Mouse (Mus musculus) left cerebral cortex, adult 18-20 months (tissue): ENCODE data around the gene Nupr1. TPM values are rescaled to one million over a fixed set of nuclear protein-coding genes. Genes with fewer than 3 reads are reported as not detected.

Experiments used
- DNase-seq, 2 experiments: peaks; one replicate each; pipeline ENCODE4 v3.0.0; 2021 to 2022; ENCODE audit warnings: low spot score in 2 of 2, mixed read lengths in 1 of 2
- microRNA-seq, 2 experiments: library from miRNA; unstranded; fragments of <30 nt; microRNA quantifications; one replicate each; pipeline ENCODE4 v1.2.0; 2021
- total RNA-seq, 2 experiments: library from RNA; stranded (reverse); gene quantifications; 2 replicates each; pipeline ENCODE4 v1.2.3; 2021

Nupr1 gene
- total RNA-seq, 2 experiments from 2014 or later: 20.3 to 22.6 TPM

GRCm38 (mm10) chr7:126602650-126603049 is 28.0 kb downstream of the Nupr1 start:
- DNase-seq: no peak

- DNase-seq: no peak
Observed at GRCm38 (mm10) chr7:126601896-126602295, 28.8 kb downstream of the Nupr1 start.

GRCm38 (mm10) chr7:126598919-126599318 is 31.7 kb downstream of the Nupr1 start:
- DNase-seq: no peak

GRCm38 (mm10) chr7:126596414-126596813 is 34.2 kb downstream of the Nupr1 start:
- DNase-seq: no peak

GRCm38 (mm10) chr7:126595890-126596289 is 34.8 kb downstream of the Nupr1 start:
- DNase-seq: no peak

GRCm38 (mm10) chr7:126594862-126595561 is 35.6 kb downstream of the Nupr1 start, which contains the start of gene Il27:
Il27 (minus strand) TSS chr7:126594941.
- DNase-seq: no peak

GRCm38 (mm10) chr7:126587779-126588178 is 42.9 kb downstream of the Nupr1 start:
- peak; percentile 28 to 48 for DNase-seq

GRCm38 (mm10) chr7:126586839-126587238 is 43.8 kb downstream of the Nupr1 start:
- no peak for DNase-seq

- no peak for DNase-seq
Observed at GRCm38 (mm10) chr7:126585717-126586116, 44.9 kb downstream of the Nupr1 start, which contains the start of gene Cln3. Cln3 (minus strand) TSS chr7:126585817.

- DNase-seq: peak in 1 of 2 experiments; percentile 15
Observed at GRCm38 (mm10) chr7:126584506-126584977, 46.1 kb downstream of the Nupr1 start, which contains the start of gene Apobr. Apobr (plus strand) TSS chr7:126584942.

GRCm38 (mm10) chr7:126583761-126584160 is 46.9 kb downstream of the Nupr1 start:
- DNase-seq: no peak

GRCm38 (mm10) chr7:126583251-126583709 is 47.4 kb downstream of the Nupr1 start:
- DNase-seq: peak; percentile 80 to 81

- peak in 1 of 2 experiments; percentile 10 for DNase-seq
Observed at GRCm38 (mm10) chr7:126582759-126583158, 47.9 kb downstream of the Nupr1 start.

- DNase-seq: no peak
Observed at GRCm38 (mm10) chr7:126581661-126582060, 49.0 kb downstream of the Nupr1 start.

- peak; percentile 43 to 47 for DNase-seq
Observed at GRCm38 (mm10) chr7:126579172-126579571, 51.5 kb downstream of the Nupr1 start.

- peak; percentile 25 to 46 for DNase-seq
Observed at GRCm38 (mm10) chr7:126576946-126577345, 53.7 kb downstream of the Nupr1 start.

Small RNAs within 50 kb of the gene (microRNA-seq; reads per million reads assigned to microRNA genes)
- 3.7 to 7.2 reads per million in 2 experiments for gene Mir7059

Other genes with a start within 250 kb of the Nupr1 start
- 1 to 10 TPM; 4.5 to 5.8 TPM for gene Nfatc2ip, start 234.1 kb downstream of the Nupr1 start, total RNA-seq
- not detected for gene Cd19, start 216.0 kb downstream of the Nupr1 start, total RNA-seq
- gene Rabep2, start 202.1 kb downstream of the Nupr1 start, total RNA-seq: 10 to 100 TPM; 14.0 to 14.6 TPM
- under 1 TPM; 0.12 to 0.49 TPM for gene Atp2a1, start 167.8 kb downstream of the Nupr1 start, total RNA-seq
- 10 to 100 TPM; 73.1 to 76.3 TPM for gene Sh2b1, start 155.4 kb downstream of the Nupr1 start, total RNA-seq
- gene Tufm, start 143.5 kb downstream of the Nupr1 start, total RNA-seq: 10 to 100 TPM; 90.5 to 94.1 TPM
- gene Atxn2l, start 127.4 kb downstream of the Nupr1 start, total RNA-seq: 100 to 1,000 TPM; 110 to 115 TPM
- gene Eif3c, start 64.5 kb downstream of the Nupr1 start, total RNA-seq: 100 to 1,000 TPM; 182 to 184 TPM
- gene Apobr, start 45.9 kb downstream of the Nupr1 start, total RNA-seq: 1 to 10 TPM in 1 of 2 experiments, under 1 TPM in 1; 0.58 to 1.1 TPM
- 10 to 100 TPM; 26.2 to 26.7 TPM for gene Cln3, start 45.0 kb downstream of the Nupr1 start, total RNA-seq
- not detected for gene Il27, start 35.9 kb downstream of the Nupr1 start, total RNA-seq
- 10 to 100 TPM; 30.5 to 32.9 TPM for gene Sgf29, start 18.4 kb upstream of the Nupr1 start, total RNA-seq
- gene Sult1a1, start 45.6 kb upstream of the Nupr1 start, total RNA-seq: 10 to 100 TPM in 1 of 2 experiments, 1 to 10 TPM in 1; 8.1 to 12.9 TPM
- 10 to 100 TPM; 90.5 to 94.8 TPM for gene Bola2, start 64.5 kb upstream of the Nupr1 start, total RNA-seq
- 10 to 100 TPM; 14.5 to 15.1 TPM for gene Slx1b, start 64.9 kb upstream of the Nupr1 start, total RNA-seq
- 100 to 1,000 TPM; 161 to 166 TPM for gene Coro1a, start 76.9 kb upstream of the Nupr1 start, total RNA-seq
- 100 to 1,000 TPM; 157 to 208 TPM for gene Mapk3, start 128.7 kb upstream of the Nupr1 start, total RNA-seq
- gene Gdpd3, start 135.5 kb upstream of the Nupr1 start, total RNA-seq: 1 to 10 TPM; 1.3 to 3.5 TPM
- gene Ypel3, start 146.1 kb upstream of the Nupr1 start, total RNA-seq: 100 to 1,000 TPM; 282 to 325 TPM
- gene Tbx6, start 150.6 kb upstream of the Nupr1 start, total RNA-seq: under 1 TPM; 0.56 to 0.63 TPM
- 10 to 100 TPM; 48.3 to 48.5 TPM for gene Ppp4c, start 161.6 kb upstream of the Nupr1 start, total RNA-seq
- gene Fam57b, start 166.8 kb upstream of the Nupr1 start, total RNA-seq: 10 to 100 TPM; 63.0 to 65.5 TPM
- not detected for gene 4930451I11Rik, start 200.8 kb upstream of the Nupr1 start, total RNA-seq
- gene Doc2a, start 216.6 kb upstream of the Nupr1 start, total RNA-seq: 10 to 100 TPM; 55.8 to 56.1 TPM
- 10 to 100 TPM; 29.0 to 31.9 TPM for gene Hirip3, start 231.1 kb upstream of the Nupr1 start, total RNA-seq
- gene Ino80e, start 231.5 kb upstream of the Nupr1 start, total RNA-seq: 10 to 100 TPM; 54.0 to 54.6 TPM